Mouse (Mus musculus) embryo, embryonic 11.5 days (tissue): ENCODE measurements around the gene Ildr1.

Experiments used
- DNase-seq: peaks from one replicate; pipeline ENCODE4 v3.0.0-alpha.2; 2012; ENCODE audit warnings: low read depth, low spot score

The Ildr1 gene

GRCm38 (mm10) chr16:36700484-36700883 is 6.7 kb downstream of the Ildr1 start:
- DNase-seq = no peak

DNA sequence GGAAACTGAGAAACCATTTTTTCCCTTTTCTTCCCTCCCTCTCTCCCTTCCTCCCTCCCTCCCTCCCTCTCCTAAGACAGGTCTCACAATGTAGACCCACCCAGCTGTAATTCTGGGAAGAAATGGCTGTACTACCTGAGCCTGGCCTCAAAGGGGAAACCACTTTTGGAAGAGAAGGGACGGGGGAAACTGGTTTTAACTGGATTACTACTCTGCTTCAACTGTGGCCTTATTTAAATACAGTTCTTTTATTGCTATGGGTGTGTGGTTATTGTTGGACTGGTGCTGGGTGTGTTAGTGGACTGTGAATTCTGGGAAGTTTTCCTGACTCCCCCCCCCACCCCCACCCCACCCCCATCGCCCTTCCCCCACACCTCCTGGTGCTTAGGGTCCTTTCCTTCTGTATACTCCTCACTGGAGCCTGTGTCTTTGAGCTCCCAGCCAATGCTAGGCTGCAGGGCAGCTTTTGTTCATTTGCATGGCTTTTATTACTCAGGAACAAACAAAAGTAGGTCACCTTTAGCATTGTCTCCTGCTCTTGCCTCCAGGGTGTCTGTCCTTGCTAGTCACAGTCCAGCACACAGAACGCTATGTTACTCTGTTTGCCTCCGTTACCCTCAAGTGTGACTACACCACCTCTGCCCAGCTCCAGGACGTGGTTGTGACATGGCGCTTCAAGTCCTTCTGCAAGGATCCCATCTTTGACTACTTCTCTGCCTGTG is 14.1 kb downstream of the Ildr1 start:
- DNase-seq = no peak

DNA sequence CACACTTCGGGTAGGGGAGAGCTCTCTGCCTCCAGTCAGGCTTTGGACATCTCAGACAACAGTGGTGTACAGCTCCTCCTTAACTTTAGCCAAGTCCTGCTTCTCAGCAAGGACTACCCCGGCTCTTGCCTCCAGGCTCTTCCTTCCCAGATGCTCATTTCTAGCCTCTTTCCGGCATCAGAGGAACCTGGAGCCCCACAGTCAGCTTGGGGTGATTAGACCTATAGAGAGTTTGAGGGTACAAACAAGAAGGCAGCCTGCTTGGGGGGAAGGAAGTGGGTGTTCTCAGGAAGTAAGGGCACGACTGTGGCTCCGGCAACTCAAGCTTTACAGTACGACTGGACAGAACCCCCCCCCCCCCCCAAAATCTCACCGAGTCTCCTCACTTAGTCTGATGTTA is 15.0 kb downstream of the Ildr1 start:
- DNase-seq = no peak

DNA sequence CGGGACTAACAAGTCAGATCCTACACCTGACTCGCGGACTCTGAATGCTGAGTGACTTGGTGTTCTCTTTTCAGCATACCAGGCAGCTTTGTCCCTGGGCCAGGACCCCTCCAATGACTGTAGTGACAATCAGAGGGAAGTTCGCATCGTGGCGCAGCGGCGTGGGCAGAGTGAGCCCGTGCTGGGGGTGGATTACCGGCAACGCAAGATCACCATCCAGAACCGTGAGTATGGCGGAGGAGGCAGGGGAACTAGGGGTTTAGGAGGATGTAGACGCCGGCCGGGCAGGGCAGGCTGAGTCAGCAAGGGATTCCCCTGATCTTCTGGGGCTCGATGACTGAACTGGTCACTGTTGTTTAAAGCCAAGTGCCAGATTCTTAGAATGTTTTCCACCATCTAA is 15.6 kb downstream of the Ildr1 start:
- no peak for DNase-seq

GRCm38 (mm10) chr16:36710794-36711193 is 17.0 kb downstream of the Ildr1 start:
- no peak for DNase-seq

- no peak for DNase-seq
Measured at GRCm38 (mm10) chr16:36711760-36712159, 18.0 kb downstream of the Ildr1 start.

DNA sequence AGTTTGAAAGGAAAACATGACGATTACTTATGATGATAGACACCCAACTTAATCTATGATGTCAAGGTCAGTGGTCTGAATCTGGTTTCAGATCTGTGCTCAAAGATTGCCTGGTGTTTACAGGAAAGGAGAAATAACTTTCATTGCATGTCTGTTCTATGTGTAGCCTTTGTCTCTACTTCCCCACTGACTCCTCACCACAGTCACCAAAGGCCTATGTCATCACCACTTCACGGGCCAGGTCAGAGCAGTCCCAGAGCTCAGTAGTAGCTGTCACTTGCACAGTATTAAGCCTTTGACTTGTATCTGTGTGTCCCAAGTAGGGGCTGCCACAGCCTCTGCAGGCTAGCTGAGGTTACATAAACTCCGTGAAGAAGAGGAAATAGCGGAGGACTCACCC is 23.7 kb downstream of the Ildr1 start:
- DNase-seq = no peak

- DNase-seq = no peak
Measured at GRCm38 (mm10) chr16:36718637-36719036, 24.9 kb downstream of the Ildr1 start.

DNA sequence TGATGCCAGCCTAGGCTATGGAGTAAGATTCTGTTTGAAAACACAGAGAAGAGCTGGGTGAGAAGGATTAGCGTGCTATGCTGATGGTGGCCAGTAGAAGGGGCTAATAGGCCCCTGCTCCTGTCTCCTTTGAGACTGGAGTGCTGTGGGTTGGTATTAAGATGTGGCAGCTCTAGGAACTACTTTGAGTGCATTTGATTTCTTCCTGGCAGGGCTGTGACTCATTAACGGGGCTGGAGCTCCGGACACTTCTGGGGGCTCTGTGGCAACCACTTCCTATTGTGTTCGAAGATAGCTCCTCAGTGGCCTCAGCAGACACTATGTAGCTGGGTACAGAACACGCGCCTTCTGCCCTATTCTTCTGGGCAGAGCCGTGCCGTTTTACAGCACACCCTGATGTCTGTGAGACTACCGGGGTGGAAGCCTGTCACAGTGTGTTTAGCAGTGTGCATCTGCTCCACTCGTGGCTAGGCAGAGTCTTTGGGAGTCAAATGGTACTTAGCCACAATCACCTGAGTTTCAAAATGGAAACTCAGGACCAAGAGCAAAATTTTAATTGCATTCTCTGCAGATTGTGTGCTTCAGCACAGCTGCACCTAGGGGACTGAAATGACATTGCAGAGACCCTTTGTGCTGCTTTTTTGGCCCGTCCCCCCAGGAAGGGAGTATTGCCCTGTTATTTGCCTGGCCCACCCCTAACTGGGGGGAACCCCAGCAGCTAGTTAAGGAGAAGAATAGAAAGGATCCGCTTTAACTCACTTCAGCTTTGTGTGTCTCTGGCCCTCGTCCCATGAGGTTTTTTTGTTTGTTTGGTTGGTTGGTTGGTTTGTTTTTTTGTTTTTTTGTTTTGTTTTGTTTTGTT is 26.6 kb downstream of the Ildr1 start:
- DNase-seq = no peak

DNA sequence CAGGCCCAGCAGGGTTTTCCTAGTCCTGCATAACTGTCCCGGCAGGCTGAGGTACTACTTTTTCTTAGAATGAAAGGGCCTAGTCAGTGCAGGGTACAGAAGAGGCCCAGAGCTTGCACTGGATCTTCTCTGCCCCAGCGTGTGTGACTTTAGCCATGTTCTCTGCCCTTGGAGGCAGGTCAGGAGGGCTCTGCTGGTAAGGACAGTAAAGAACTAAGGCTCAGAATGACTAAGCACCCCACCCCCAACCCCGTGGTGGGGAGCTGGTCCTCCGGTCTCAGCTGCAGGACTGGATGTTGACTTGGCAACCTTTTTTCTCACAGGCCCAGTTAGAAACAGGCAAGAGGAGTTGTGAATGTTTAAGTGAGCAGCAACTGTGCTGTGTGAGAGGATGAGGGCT is 29.0 kb downstream of the Ildr1 start:
- no peak for DNase-seq

DNA sequence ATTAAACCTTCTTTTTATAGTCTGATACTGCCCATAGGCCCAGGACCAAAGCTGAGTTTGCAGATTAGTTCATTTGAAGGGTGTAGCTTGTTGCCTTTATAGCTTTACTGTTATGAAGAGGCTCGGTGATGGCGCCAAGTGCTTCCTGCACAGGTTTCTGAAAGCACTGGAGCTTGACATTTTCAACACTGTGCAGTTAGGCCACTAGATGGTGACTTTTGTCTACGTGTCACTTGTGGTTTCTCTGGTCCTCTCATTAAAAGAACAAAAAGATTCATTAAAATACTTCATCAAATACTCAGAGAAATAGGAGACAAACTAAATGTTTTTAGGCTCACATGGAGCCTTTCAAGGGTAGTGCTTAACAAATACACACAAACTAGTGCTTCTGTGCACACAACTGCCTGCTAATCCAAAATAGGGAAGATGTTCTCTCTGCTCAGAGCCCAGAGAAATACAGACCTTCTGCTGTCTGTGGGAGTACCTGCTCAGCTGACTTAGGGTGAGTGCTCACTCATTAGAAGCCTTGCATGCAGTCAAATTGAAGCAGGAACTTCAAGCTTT is 30.2 kb downstream of the Ildr1 start:
- no peak for DNase-seq

DNA sequence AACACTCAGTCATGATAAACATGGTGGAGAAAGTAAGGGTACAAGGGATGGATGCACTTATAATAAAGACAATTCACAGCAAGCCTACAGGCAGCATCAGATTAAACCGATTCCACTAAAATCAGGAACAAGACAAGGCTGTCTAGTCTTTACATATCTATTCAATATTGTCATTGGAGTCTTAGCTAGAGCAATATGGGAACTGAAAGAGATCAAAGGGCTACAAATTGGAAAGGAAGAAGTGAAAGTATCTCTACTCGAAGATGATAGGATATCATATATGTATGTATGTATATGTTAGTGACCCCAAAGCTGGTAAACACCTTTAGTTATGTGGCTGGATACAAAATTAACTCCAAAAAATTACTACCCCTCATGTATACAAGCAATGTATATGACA is 35.2 kb downstream of the Ildr1 start:
- DNase-seq = no peak

DNA sequence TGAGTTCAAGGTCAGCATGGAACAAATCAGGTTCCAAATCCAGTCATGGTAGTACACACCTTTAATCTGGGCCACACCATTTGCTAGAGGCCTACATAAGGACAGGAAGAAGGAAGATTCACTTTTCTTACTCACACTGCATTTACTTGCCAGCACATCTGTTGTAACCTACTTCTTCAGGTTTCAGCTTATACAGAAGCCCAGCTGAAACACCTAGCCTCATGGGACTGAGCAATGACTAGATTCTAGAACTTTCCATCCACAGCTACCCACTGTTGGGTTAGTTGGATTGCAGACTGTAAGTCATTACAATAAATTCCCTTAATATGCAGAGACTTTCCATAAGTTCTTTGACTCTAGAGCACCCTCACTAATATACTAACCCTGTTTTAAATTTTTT is 38.8 kb downstream of the Ildr1 start:
- DNase-seq = no peak

- DNase-seq = no peak
Measured at GRCm38 (mm10) chr16:36733827-36734226, 40.0 kb downstream of the Ildr1 start.

- no peak for DNase-seq
Measured at GRCm38 (mm10) chr16:36735421-36735820, 41.6 kb downstream of the Ildr1 start.

GRCm38 (mm10) chr16:36739404-36739930 is 45.7 kb downstream of the Ildr1 start:
- no peak for DNase-seq

DNA sequence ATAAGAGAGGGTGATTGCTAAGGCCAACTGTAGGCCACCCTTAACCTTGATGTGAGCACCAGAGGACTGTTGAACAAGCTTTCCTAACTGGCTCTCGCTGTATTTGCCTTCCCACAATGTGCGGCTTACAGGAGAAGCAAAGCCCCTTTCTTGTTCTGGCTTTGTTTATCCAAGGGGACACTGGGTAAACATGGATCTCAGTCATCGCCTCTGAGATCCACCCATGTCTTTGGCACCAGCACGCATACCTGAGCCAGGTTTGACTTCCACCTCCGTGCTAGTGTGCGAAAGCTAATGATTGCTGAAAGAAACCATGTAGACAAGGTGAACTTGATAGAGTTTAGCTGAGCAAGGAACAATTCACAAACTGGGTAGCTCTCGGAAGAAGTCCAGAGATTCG is 49.8 kb downstream of the Ildr1 start:
- no peak for DNase-seq

DNA sequence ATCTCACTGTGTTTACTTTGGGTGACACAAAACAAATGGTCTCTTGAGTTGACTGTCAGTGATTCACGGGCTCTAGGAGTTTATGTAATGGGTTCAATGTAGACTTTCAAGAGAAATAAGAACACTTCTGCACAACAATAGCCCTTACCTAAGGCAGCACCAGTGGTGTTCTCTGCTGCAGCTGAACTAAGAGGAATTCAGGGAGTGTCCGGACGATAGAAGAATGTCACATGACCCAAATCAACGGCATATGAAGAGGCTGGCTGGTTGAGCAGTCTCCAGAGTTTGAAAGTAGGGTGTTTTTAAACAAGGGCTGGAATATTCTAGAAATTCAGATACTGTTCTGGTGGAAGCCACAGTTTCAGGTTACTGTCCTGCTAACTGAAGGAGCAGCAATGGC is 53.3 kb downstream of the Ildr1 start:
- DNase-seq = no peak

- DNase-seq = no peak
Measured at GRCm38 (mm10) chr16:36747767-36748166, 54.0 kb downstream of the Ildr1 start.

GRCm38 (mm10) chr16:36751979-36752378 is 58.2 kb downstream of the Ildr1 start:
- DNase-seq = no peak

- no peak for DNase-seq
Measured at GRCm38 (mm10) chr16:36770191-36770771, 76.5 kb downstream of the Ildr1 start.

GRCm38 (mm10) chr16:36770830-36771229 is 77.1 kb downstream of the Ildr1 start:
- no peak for DNase-seq
